Mouse (Mus musculus): ENCODE measurements around the gene 4933402N22Rik.
"Not testable (repeated sequence)": the region's sequence is repeated elsewhere in the genome, so short reads cannot be mapped to it uniquely, and the experiment has no call there.

4933402N22Rik gene

GRCm38 (mm10) chr5:11917743-11918142, at the start of gene 4933402N22Rik:
Gene 4933402N22Rik (plus strand): TSS chr5:11918043.
- not testable (repeated sequence) for DNase-seq (ENCODE audit: low spot score in 2 of 2)

GRCm38 (mm10) chr5:11923790-11924189, 5.9 kb downstream of the 4933402N22Rik start:
- DNase-seq (ENCODE audit: low spot score in 2 of 2), result not testable (repeated sequence)

Data from right cerebral cortex, postnatal 36 days (tissue).